Mouse (Mus musculus) erythroblast, embryonic 14.5 days (primary cell): ENCODE data around the gene Rad23a. TPM values are rescaled to one million over a fixed set of nuclear protein-coding genes. Genes with fewer than 3 reads are reported as not detected.

Experiments
- H3K27me3 ChIP-seq: 2 replicates; pipeline ENCODE4 v1.6.1; 2012; ENCODE audit warnings: inconsistent platforms; ENCODE audit not compliant: control insufficient read depth
- H3K36me3 ChIP-seq: 2 replicates; pipeline ENCODE4 v1.6.1; 2012; ENCODE audit warnings: mild to moderate bottlenecking, inconsistent platforms; ENCODE audit not compliant: control insufficient read depth
- H3K4me1 ChIP-seq: 2 replicates; pipeline ENCODE4 v1.6.1; 2012; ENCODE audit warnings: inconsistent platforms; ENCODE audit not compliant: control insufficient read depth
- H3K4me3 ChIP-seq: replicated peaks from 2 replicates; pipeline ENCODE3; 2012; ENCODE audit warnings: moderate library complexity, mild to moderate bottlenecking, inconsistent platforms
- H3K9me3 ChIP-seq: 2 replicates; pipeline ENCODE4 v1.6.1; 2012; ENCODE audit warnings: low read length, inconsistent platforms, mixed read lengths; ENCODE audit not compliant: control insufficient read depth
- GATA1 ChIP-seq: IDR thresholded peaks from 2 replicates; pipeline ENCODE4 v1.6.1; 2012; ENCODE audit warnings: low read length, inconsistent platforms, mixed read lengths
- TAL1 ChIP-seq: IDR thresholded peaks from 3 replicates; pipeline ENCODE4 v1.6.1; 2012; ENCODE audit warnings: low read length, inconsistent platforms, mixed read lengths
- polyA plus RNA-seq: library from polyadenylated mRNA; stranded (reverse); fragments of >175 nt; gene quantifications from 2 replicates; pipeline ENCODE4 v1.2.3, GENCODE M21; 2012

Gene Rad23a
- polyA plus RNA-seq, 1 experiment: 808 TPM

DNA sequence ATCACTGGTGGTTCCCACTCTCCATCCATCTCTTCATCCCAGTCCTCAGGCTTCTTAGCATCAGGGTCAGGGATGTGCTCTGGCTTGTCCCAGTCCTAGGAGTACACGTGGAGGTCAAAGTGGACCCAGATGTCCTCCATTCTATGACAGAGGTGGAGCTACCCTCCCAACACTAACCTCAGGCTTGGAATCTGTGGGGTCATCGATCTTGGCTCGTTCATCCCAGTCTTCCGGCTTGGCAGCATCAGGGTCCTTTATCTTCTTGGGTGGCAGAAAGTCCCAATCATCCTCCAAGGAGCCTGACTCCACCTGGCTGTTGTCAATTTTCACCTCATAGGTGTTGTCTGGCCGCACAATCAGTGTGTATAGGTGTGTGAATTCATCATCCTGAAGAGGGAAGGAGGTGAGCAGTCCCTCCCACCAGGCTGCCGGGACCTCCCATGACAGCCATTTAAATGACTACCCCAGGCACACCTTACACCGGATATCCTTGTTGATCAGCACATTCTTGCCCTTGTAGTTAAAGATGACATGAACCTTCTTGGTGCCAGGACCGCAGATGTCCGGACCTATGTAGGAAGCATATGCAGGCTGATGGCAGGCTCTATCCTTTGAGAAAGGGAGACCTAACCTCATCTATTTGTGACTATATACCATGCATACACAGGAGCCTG is 4.1 kb upstream of the Rad23a start:
- no peaks in the 10 kb centered on the region for H3K27me3 ChIP-seq
- H3K4me1 ChIP-seq: peaks cover 72% of the 10 kb centered on the region
- peak overlapping the region; percentile 79 for H3K4me3 ChIP-seq
- TF ChIP-seq TAL1: no peak
- no peak for TF ChIP-seq GATA1
- H3K9me3 ChIP-seq: no peaks in the 10 kb centered on the region
- peaks cover 65% of the 10 kb centered on the region for H3K36me3 ChIP-seq

DNA sequence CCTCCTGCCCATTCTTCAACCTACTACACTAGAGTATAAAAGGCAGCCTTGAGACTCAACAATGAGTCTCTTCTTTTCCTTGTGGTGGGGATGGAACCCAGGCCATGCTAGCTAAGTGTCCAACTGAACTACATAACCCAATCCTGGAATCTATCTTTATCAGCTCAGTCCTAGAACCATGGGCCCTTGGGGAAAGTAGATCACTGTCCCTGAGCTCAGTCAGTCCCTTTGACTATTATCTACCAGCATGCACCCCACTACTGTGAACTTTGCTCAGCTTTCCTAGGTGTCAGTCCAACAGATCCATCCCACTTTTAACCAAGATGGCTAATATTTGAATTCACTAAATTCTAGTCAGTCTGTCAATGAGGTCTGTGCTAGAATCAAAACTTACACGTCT is 1.0 kb upstream of the Rad23a start:
- H3K4me3 ChIP-seq: no peak overlapping the region
- H3K9me3 ChIP-seq: no peaks in the 10 kb centered on the region
- no peaks in the 10 kb centered on the region for H3K27me3 ChIP-seq
- peaks cover 87% of the 10 kb centered on the region for H3K4me1 ChIP-seq
- H3K36me3 ChIP-seq: peaks cover 96% of the 10 kb centered on the region
- TF ChIP-seq GATA1 (no peak), TAL1 (no peak)

DNA sequence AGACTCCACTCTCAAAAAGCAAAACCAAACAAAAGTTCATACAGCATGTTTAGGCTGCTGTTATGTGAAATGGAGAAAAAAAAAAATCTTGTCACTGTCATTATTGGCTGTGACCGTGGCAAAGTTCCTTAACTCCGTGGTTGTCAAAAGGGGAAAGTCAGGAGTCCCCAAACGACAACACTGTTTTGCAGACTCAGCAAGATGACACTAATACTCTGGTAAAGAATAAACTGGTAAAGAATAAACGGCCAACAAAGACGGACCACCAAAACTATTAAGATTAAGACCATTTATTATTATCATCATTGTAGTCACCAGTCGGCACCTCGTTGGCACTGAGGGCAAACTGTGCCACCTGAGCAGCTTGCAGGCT is 604 bp downstream of the Rad23a start:
- no peaks in the 10 kb centered on the region for H3K27me3 ChIP-seq
- peaks cover 97% of the 10 kb centered on the region for H3K36me3 ChIP-seq
- H3K4me3 ChIP-seq: peak overlapping the region; percentile 95
- no peaks in the 10 kb centered on the region for H3K9me3 ChIP-seq
- TF ChIP-seq TAL1 (no peak), GATA1 (no peak)
- peaks cover 90% of the 10 kb centered on the region for H3K4me1 ChIP-seq

DNA sequence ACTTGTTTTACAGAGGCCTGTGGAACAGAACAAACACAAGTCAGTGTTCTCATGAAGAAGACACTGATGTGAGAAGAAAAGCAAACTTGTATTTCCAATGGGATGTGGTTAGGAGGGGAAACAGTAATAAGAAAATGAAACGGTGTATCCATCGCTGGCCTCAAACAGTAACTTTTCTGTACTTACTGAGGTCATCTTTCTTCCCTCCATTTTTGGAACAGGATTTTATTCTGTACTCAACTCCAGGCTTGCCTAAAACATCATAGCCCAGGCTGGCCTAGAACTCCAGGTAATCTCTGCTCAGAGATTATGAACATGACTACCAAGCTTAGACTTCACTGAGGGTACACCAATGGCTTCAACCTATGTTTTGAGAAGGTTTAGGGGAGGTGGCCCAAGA is 1.1 kb downstream of the Rad23a start:
- H3K27me3 ChIP-seq: no peaks in the 10 kb centered on the region
- peaks cover 97% of the 10 kb centered on the region for H3K36me3 ChIP-seq
- H3K4me1 ChIP-seq: peaks cover 90% of the 10 kb centered on the region
- H3K4me3 ChIP-seq: peak overlapping the region; percentile 95
- no peak for TF ChIP-seq TAL1
- TF ChIP-seq GATA1: no peak
- H3K9me3 ChIP-seq: no peaks in the 10 kb centered on the region

DNA sequence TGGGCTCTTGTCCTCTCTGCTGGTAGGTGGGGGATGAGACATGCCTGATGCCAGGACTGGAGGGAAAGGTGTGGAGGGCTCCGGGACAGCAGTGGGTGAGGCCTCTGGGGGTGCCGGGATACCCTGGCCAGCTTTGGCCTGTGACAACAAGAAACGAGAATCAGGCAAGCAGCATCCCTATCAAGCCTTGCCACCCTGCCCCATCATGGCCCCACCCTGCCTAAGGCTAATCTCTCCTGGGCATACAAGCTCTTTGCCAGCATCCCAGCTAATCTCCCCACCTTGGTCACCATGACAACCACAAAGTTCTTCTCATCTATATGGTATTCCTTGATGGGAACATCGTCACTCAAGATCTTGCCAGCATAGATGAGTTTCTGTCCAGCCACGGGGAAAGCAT is 2.0 kb downstream of the Rad23a start:
- H3K27me3 ChIP-seq: no peaks in the 10 kb centered on the region
- peak; percentile 99 for TF ChIP-seq GATA1
- TF ChIP-seq TAL1: peak; percentile 97
- H3K4me1 ChIP-seq: peaks cover 90% of the 10 kb centered on the region
- no peaks in the 10 kb centered on the region for H3K9me3 ChIP-seq
- peaks cover 97% of the 10 kb centered on the region for H3K36me3 ChIP-seq
- peak overlapping the region; percentile 95 for H3K4me3 ChIP-seq

DNA sequence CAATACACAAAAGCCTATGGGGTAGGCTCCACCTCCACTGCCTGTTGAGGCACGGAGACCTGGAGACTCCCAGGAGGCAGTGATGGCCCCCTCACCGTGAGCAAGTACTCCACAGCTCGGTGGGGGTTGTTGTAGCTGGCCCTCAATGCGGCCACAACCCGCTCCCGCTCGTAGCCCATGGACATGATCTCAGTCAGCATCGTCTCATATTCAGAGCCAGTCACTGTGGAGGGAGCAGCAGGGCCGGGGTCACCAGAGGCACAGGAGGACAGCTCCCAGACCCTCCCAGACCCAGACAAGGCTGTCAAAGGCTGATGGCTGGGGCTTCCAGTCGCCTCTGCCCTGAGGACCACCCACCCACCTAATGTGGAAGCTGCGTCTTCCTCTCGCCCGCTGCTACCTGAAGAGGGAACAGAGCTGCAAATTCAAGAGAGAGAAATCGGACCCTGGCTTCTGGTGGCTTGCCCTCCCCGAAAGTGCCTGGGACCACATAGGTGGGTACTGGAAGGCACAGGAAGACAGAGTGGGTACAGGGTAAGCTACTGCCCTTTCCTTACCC is 2.5 kb downstream of the Rad23a start:
- H3K27me3 ChIP-seq: no peaks in the 10 kb centered on the region
- TF ChIP-seq GATA1 (no peak), TAL1 (no peak)
- H3K4me3 ChIP-seq: peak overlapping the region; percentile 95
- peaks cover 90% of the 10 kb centered on the region for H3K4me1 ChIP-seq
- H3K9me3 ChIP-seq: no peaks in the 10 kb centered on the region
- H3K36me3 ChIP-seq: peaks cover 97% of the 10 kb centered on the region

DNA sequence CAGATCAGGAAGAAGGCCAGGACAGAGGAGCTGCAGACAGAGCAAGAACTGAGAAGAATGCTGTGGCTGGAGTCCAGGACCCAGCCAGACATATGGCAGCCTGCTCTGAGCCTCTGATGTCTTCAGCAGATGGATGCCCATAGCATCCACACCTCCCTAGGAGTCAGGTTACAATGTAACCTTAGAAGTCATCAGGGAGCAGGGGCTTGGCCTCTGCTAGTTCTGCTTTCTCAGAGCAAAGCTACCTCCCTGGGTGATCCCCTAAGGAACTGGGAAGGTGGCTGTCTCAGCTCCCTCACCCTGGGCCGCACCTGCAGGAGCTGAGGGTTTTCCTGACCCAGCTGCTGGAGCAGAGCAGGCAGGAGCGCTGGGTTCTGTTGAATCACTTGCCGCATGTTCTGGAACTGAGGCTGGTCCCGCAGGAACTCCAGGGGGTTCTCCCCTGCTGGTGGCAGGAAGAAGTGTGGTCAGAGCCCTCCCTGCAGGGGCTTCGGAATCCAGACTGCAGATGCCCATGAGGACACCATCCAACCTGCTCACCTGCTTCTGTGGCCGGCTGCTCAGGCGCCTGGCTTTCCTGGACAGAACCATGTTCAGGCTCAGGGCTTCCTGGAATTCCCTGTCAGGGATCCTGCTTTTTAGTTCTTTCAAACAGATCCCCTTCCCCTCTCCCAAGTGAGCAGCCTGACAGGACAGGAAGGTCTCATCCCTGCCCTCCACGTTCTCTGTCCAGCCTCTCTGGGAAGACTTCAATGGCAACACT is 3.1 kb downstream of the Rad23a start:
- H3K36me3 ChIP-seq: peaks cover 95% of the 10 kb centered on the region

DNA sequence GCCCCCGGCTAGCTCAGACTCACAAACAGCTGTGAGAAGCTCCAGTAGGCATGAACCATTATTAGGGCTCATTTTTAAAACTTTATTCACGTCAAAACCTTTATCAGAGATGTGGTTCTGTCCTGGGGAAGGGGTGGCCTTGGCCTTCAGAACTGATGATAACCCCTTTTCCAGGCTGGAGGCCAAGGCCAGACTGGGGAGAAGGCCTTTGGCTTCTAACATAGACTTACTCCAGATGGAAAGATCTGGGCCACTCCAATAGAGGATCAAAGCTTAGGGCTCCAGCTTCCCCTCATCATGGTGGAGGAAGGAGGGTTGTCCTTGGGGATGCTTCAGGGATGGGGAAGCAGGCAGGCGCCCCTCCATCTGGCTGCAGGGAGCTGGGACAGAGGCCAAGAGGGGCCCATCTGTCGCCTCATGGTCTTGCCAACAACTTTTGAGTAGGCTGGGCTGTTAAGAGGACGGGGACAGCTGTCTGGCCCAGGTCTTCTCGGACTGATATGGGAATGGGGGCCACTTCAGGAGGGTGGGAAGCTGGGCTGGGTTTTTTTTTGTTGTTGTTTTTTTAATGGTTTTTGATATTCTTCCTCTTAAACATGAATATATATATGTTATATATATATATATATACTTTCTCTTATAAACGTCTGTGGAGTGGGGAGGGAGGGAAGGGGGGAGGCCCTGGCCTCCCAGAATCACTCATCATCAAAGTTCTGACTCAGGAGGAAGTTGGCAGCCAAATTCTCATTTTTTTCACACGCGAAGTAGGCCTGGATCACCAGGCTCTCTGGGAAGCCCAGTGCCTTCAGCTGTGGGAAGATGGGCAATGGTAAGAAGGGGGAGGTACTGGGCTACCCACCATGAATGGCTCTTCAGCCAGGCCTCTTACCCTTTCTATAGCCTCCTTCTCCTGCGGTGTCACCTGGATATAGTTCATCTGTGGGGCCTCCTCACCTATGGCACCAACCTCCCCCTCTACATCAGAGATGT is 5.3 kb downstream of the Rad23a start:
- TF ChIP-seq TAL1: no peak
- TF ChIP-seq GATA1: no peak
- Histone ChIP-seq H3K9me3 (no peaks in the 10 kb centered on the region), H3K4me3 (peak overlapping the region; percentile 98), H3K36me3 (peaks cover 82% of the 10 kb centered on the region), H3K4me1 (peaks cover 87% of the 10 kb centered on the region), H3K27me3 (no peaks in the 10 kb centered on the region)

More for the DNA sequence above, 3.1 kb downstream of the Rad23a start:
- no peak for TF ChIP-seq GATA1
- no peak for TF ChIP-seq TAL1
- no peaks in the 10 kb centered on the region for H3K27me3 ChIP-seq
- H3K9me3 ChIP-seq: no peaks in the 10 kb centered on the region
- peaks cover 89% of the 10 kb centered on the region for H3K4me1 ChIP-seq
- H3K4me3 ChIP-seq: peak overlapping the region; percentile 95
